Mouse (Mus musculus) granulocyte monocyte progenitor cell, adult 5-6 weeks (primary cell): Measurements from ENCODE around the gene Olfr299. TPM values are rescaled to one million over a fixed set of nuclear protein-coding genes. Genes with fewer than 3 reads are reported as not detected.

Source experiments
- ATAC-seq: replicated peaks from 2 replicates; pipeline ENCODE4 v1.8.0; 2016; ENCODE audit warnings: mild to moderate bottlenecking, moderate TSS enrichment, inconsistent platforms; ENCODE audit not compliant: poor library complexity, severe bottlenecking
- total RNA-seq, 2 experiments: library from RNA; stranded (forward) in 1 of 2; stranded (reverse) in 1 of 2; fragments of 200-712, 200-1000 nt in 1 of 2; fragments of >200 nt in 1 of 2; fragmentation: Nextera tagmentation in 1 of 2; gene quantifications; 2 replicates each; pipeline ENCODE4 v1.2.3; 2014 to 2017

Olfr299 gene
- total RNA-seq (2014; fragmentation: Nextera tagmentation) (not detected in 2 replicates), total RNA-seq (2017) (not detected in 2 replicates)

GRCm38 (mm10) chr7:86459621-86460020 lies at the start of gene Olfr299:
TSS of gene Olfr299 (plus strand) at chr7:86459921.
- no peak for ATAC-seq

- ATAC-seq, result no peak
These were observed 32.7 kb downstream of the Olfr299 start, which contains the start of gene Olfr298 for GRCm38 (mm10) chr7:86492384-86492783. TSS of gene Olfr298 (minus strand) at chr7:86492484.

Other genes starting within 250 kb of the Olfr299 start
- not detected in 2 replicates for gene Vmn2r76, start 213.6 kb upstream of the Olfr299 start, total RNA-seq (2014; fragmentation: Nextera tagmentation)
- not detected in 2 replicates for gene Vmn2r76, start 213.6 kb upstream of the Olfr299 start, total RNA-seq (2017)
- gene Olfr310, start 182.7 kb upstream of the Olfr299 start, total RNA-seq (2014; fragmentation: Nextera tagmentation), result not detected in 2 replicates
- gene Olfr310, start 182.7 kb upstream of the Olfr299 start, total RNA-seq (2017), result not detected in 2 replicates
- not detected in 2 replicates for gene Olfr309, start 146.2 kb upstream of the Olfr299 start, total RNA-seq (2014; fragmentation: Nextera tagmentation)
- not detected in 2 replicates for gene Olfr309, start 146.2 kb upstream of the Olfr299 start, total RNA-seq (2017)
- not detected in 2 replicates for gene Olfr308, start 134.3 kb upstream of the Olfr299 start, total RNA-seq (2014; fragmentation: Nextera tagmentation)
- gene Olfr308, start 134.3 kb upstream of the Olfr299 start, total RNA-seq (2017), result not detected in 2 replicates
- gene Olfr307, start 122.3 kb upstream of the Olfr299 start, total RNA-seq (2014; fragmentation: Nextera tagmentation), result not detected in 2 replicates
- not detected in 2 replicates for gene Olfr307, start 122.3 kb upstream of the Olfr299 start, total RNA-seq (2017)
- gene Olfr305, start 93.0 kb upstream of the Olfr299 start, total RNA-seq (2014; fragmentation: Nextera tagmentation), result not detected in 2 replicates
- gene Olfr305, start 93.0 kb upstream of the Olfr299 start, total RNA-seq (2017), result not detected in 2 replicates
- gene Olfr304, start 73.3 kb upstream of the Olfr299 start, total RNA-seq (2014; fragmentation: Nextera tagmentation), result not detected in 2 replicates
- not detected in 2 replicates for gene Olfr304, start 73.3 kb upstream of the Olfr299 start, total RNA-seq (2017)
- gene Olfr303, start 62.1 kb upstream of the Olfr299 start, total RNA-seq (2014; fragmentation: Nextera tagmentation), result not detected in 2 replicates
- gene Olfr303, start 62.1 kb upstream of the Olfr299 start, total RNA-seq (2017), result not detected in 2 replicates
- not detected in 2 replicates for gene Olfr301, start 56.1 kb upstream of the Olfr299 start, total RNA-seq (2014; fragmentation: Nextera tagmentation)
- gene Olfr301, start 56.1 kb upstream of the Olfr299 start, total RNA-seq (2017), result not detected in 2 replicates
- not detected in 2 replicates for gene Olfr298, start 32.6 kb downstream of the Olfr299 start, total RNA-seq (2014; fragmentation: Nextera tagmentation)
- gene Olfr298, start 32.6 kb downstream of the Olfr299 start, total RNA-seq (2017), result not detected in 2 replicates
- gene Olfr297, start 60.0 kb downstream of the Olfr299 start, total RNA-seq (2014; fragmentation: Nextera tagmentation), result not detected in 2 replicates
- gene Olfr297, start 60.0 kb downstream of the Olfr299 start, total RNA-seq (2017), result not detected in 2 replicates
- gene Olfr295, start 123.9 kb downstream of the Olfr299 start, total RNA-seq (2014; fragmentation: Nextera tagmentation), result not detected in 2 replicates
- not detected in 2 replicates for gene Olfr295, start 123.9 kb downstream of the Olfr299 start, total RNA-seq (2017)
- gene Olfr294, start 156.7 kb downstream of the Olfr299 start, total RNA-seq (2014; fragmentation: Nextera tagmentation), result not detected in 2 replicates
- not detected in 2 replicates for gene Olfr294, start 156.7 kb downstream of the Olfr299 start, total RNA-seq (2017)
- not detected in 2 replicates for gene Olfr293, start 189.1 kb downstream of the Olfr299 start, total RNA-seq (2014; fragmentation: Nextera tagmentation)
- not detected in 2 replicates for gene Olfr293, start 189.1 kb downstream of the Olfr299 start, total RNA-seq (2017)
- not detected in 2 replicates for gene Olfr292, start 228.4 kb downstream of the Olfr299 start, total RNA-seq (2014; fragmentation: Nextera tagmentation)
- not detected in 2 replicates for gene Olfr292, start 228.4 kb downstream of the Olfr299 start, total RNA-seq (2017)